Mouse (Mus musculus): ENCODE measurements around the gene Arid1a.

DNA sequence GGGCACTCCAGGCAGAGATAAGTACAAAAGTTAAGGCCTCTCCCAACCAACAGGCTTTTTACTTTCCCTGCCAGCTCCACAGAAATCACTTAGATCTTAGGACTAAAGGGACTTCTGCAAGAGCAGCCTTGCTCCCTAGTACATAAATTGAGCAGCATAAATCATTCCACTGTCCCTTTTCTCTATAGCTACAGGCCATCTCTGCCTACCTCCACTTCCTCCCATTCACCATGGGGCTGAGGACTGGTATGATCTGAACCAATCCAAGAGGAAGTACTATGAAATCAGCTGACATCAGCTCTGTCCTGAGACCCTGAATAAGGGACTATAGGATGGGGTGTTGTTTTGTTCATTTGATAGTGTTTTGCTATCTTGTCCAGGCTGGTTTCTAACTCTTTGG is 26.4 kb downstream of the Arid1a start:
- TF ChIP-seq CTCF (IDR thresholded peaks at IDR 0.05; ENCODE audit: extremely low read depth, insufficient read depth, low read length): no peak
- no peak for TF ChIP-seq POLR2A (IDR thresholded peaks at IDR 0.05; ENCODE audit: extremely low read depth, insufficient read depth, low read length)

All from cortical plate, adult 2 months (tissue).